Mouse (Mus musculus) neural tube, embryonic 15.5 days (tissue): Measurements from ENCODE around the gene Csf2rb. TPM values are rescaled to one million over a fixed set of nuclear protein-coding genes. Genes with fewer than 3 reads are reported as not detected.

ENCODE experiments used
- ATAC-seq: fragments of 200-750 bp; cut with Nextera tagmentation; 2 replicates; pipeline ENCODE4 v1.8.0; 2017; ENCODE audit warnings: mild to moderate bottlenecking, moderate TSS enrichment, moderate library complexity; ENCODE audit not compliant: low FRiP score
- H3K27ac ChIP-seq: fragments of 300-500 bp; sonication (generic); replicated peaks from 2 replicates; pipeline ENCODE4 v1.5.1; 2015; ENCODE audit warnings: mild to moderate bottlenecking, inconsistent platforms
- H3K27me3 ChIP-seq: fragments of 300-500 bp; sonication (generic); replicated peaks from 2 replicates; pipeline ENCODE4 v1.6.1; 2015; ENCODE audit warnings: inconsistent platforms
- H3K36me3 ChIP-seq: fragments of 300-500 bp; sonication (generic); 2 replicates; pipeline ENCODE4 v1.6.1; 2015; ENCODE audit warnings: inconsistent platforms
- H3K4me1 ChIP-seq: fragments of 300-500 bp; sonication (generic); 2 replicates; pipeline ENCODE4 v1.6.1; 2015; ENCODE audit warnings: inconsistent platforms
- H3K4me2 ChIP-seq: fragments of 300-500 bp; sonication (generic); 2 replicates; pipeline ENCODE4 v1.6.1; 2015; ENCODE audit warnings: inconsistent platforms, mild to moderate bottlenecking, moderate library complexity
- H3K4me3 ChIP-seq: fragments of 300-500 bp; sonication (generic); replicated peaks from 2 replicates; pipeline ENCODE4 v1.5.1; 2015; ENCODE audit warnings: mild to moderate bottlenecking, inconsistent platforms
- H3K9ac ChIP-seq: fragments of 300-500 bp; sonication (generic); replicated peaks from 2 replicates; pipeline ENCODE4 v1.6.1; 2015; ENCODE audit warnings: mild to moderate bottlenecking, inconsistent platforms
- H3K9me3 ChIP-seq: fragments of 300-500 bp; sonication (generic); replicated peaks from 2 replicates; pipeline ENCODE4 v1.6.1; 2016; ENCODE audit warnings: inconsistent platforms
- WGBS: fragments of 180-500 bp; shearing (Covaris S2); methylation state at CpG from one replicate; pipeline ENCODE4 v1.1.7; 2015; ENCODE audit warnings: mixed read lengths; 5-methylcytosine and 5-hydroxymethylcytosine counted together
- polyA plus RNA-seq: library from polyadenylated mRNA; unstranded; fragments of >200 nt; fragmentation: Nextera tagmentation; extraction: Ambion mirVana; gene quantifications from 2 replicates; pipeline ENCODE4 v1.2.1, GENCODE M21; 2015

Csf2rb gene
- polyA plus RNA-seq, 1 experiment from 2014 or later, result 0.92 TPM

DNA sequence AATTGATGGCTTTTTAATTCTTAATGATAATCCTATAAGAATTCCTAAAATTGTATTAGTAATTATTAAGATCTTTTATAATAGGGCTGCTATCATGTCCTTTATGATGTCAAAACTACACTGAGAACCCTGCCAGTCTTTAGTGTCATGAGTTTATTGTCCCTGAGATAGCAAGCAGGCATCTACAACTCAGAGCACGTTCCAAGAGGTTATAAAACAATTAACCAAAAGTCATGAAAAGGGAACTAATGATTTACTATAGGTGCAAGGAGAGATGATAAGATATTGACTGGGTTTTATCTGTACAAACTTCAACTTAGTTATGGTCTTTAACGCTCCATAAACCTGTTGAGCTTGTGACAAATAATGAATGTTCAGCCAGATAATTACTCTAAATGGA lies 40.4 kb downstream of the Csf2rb start:
- 41% methylated on average over 2 of the region's 2 CpGs for WGBS
- no peaks in the 10 kb centered on the region for H3K36me3 ChIP-seq
- ATAC-seq, result no peak
- H3K4me2 ChIP-seq, result no peak overlapping the region
- H3K4me3 ChIP-seq, result no peak overlapping the region
- H3K27ac ChIP-seq, result no peak overlapping the region
- no peak overlapping the region for H3K9ac ChIP-seq
- H3K4me1 ChIP-seq, result no peaks in the 10 kb centered on the region
- H3K9me3 ChIP-seq, result 0 out of 2 replicates have a peak, but pooled peaks cover 3% of the 10 kb centered on the region
- peaks cover 11% of the 10 kb centered on the region for H3K27me3 ChIP-seq

- no peak overlapping the region for H3K9ac ChIP-seq
- no peak overlapping the region for H3K4me3 ChIP-seq
- peaks cover 11% of the 10 kb centered on the region for H3K27me3 ChIP-seq
- ATAC-seq, result no peak
- no peak overlapping the region for H3K4me2 ChIP-seq
- no peaks in the 10 kb centered on the region for H3K36me3 ChIP-seq
- WGBS, result 76% methylated on average over 8 of the region's 8 CpGs
- no peak overlapping the region for H3K27ac ChIP-seq
- H3K9me3 ChIP-seq, result 0 out of 2 replicates have a peak, but pooled peaks cover 3% of the 10 kb centered on the region
- no peaks in the 10 kb centered on the region for H3K4me1 ChIP-seq
Measured at GRCm38 (mm10) chr15:78366875-78367274, 41.3 kb downstream of the Csf2rb start.

DNA sequence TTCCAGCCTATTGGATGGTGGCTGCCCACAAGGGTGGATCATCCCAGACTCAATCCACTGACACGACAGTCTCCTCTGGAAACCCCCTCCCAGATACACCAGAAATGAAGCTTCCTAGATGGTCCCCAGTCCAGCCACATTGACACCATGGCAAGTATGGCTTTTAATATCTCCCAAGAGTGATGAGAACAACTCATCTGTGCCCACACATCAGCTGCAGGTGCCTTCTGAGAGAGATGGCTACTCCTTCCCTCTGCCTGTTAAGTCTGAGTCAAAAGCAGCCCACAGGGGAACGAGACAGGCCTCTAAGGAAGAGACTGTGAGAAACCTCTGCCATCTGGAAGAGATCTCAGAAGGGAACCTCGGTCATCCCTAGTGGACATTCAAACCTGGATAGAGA lies 42.3 kb downstream of the Csf2rb start:
- H3K4me1 ChIP-seq, result no peaks in the 10 kb centered on the region
- H3K9ac ChIP-seq, result no peak overlapping the region
- no peak for ATAC-seq
- 68% methylated on average over 3 of the region's 3 CpGs for WGBS
- H3K4me3 ChIP-seq, result no peak overlapping the region
- H3K36me3 ChIP-seq, result no peaks in the 10 kb centered on the region
- no peaks in the 10 kb centered on the region for H3K9me3 ChIP-seq
- peaks cover 11% of the 10 kb centered on the region for H3K27me3 ChIP-seq
- H3K4me2 ChIP-seq, result no peak overlapping the region
- no peak overlapping the region for H3K27ac ChIP-seq

- Histone ChIP-seq H3K36me3 (no peaks in the 10 kb centered on the region), H3K4me1 (no peaks in the 10 kb centered on the region), H3K27ac (no peak overlapping the region), H3K9me3 (no peaks in the 10 kb centered on the region), H3K9ac (no peak overlapping the region), H3K27me3 (peaks cover 11% of the 10 kb centered on the region), H3K4me2 (no peak overlapping the region), H3K4me3 (no peak overlapping the region)
- no peak for ATAC-seq
- 14% methylated on average over 8 of the region's 8 CpGs for WGBS
Measured at GRCm38 (mm10) chr15:78368926-78369346, 43.4 kb downstream of the Csf2rb start.

DNA sequence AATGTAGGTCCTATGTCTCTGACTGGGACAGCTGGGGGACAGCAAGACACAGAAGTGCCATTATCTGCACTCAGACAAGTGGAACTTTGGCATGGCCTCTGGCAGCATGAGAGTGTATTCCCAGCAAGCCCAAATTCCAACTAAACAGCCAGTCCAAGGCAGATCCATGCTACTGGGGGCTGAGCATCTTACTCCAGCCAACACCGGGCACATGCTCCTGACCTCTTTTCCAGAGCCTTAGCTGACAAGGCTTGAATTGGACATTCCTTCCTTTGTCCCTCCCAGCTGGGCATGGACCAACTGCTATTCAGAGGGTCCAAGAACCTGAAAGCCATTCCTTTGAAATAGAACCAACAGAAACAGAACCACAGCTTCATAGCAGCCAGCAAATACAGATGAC lies 44.1 kb downstream of the Csf2rb start:
- ATAC-seq, result no peak
- Histone ChIP-seq H3K4me1 (no peaks in the 10 kb centered on the region), H3K27me3 (peaks cover 11% of the 10 kb centered on the region), H3K4me2 (no peak overlapping the region), H3K4me3 (no peak overlapping the region), H3K9ac (no peak overlapping the region), H3K9me3 (no peaks in the 10 kb centered on the region), H3K36me3 (no peaks in the 10 kb centered on the region), H3K27ac (no peak overlapping the region)
- whole genome bisulfite sequencing, result 67% methylated on average over 1 of the region's 1 CpGs

DNA sequence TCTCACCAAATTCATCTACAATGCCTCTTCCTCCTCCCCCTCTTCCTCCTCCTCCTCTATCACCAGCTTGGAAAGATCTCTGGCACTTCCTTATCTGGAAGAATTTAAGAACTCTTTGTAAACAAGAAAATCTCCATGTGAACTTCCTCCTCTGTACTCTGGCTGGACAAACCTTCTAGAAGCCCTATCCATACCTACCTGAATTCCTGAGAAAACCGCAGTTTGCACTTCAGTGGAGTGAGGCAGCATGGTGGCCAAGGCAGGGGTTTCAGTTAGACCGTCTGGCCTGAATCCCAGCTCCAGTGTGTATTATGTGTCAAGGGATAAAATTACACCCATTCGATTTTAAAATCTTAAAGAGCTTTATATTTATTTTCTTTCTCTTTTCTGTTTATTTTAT lies 47.2 kb downstream of the Csf2rb start:
- 73% methylated on average over 3 of the region's 3 CpGs for WGBS
- Histone ChIP-seq H3K27ac (no peak overlapping the region), H3K4me2 (no peak overlapping the region), H3K9ac (no peak overlapping the region), H3K36me3 (no peaks in the 10 kb centered on the region), H3K4me3 (no peak overlapping the region), H3K4me1 (no peaks in the 10 kb centered on the region), H3K9me3 (no peaks in the 10 kb centered on the region), H3K27me3 (peaks cover 10% of the 10 kb centered on the region)
- ATAC-seq, result no peak

GRCm38 (mm10) chr15:78374204-78374603 lies 48.7 kb downstream of the Csf2rb start:
- Histone ChIP-seq H3K27me3 (no peaks in the 10 kb centered on the region), H3K4me1 (no peaks in the 10 kb centered on the region), H3K4me2 (no peak overlapping the region), H3K27ac (no peak overlapping the region), H3K36me3 (no peaks in the 10 kb centered on the region), H3K9me3 (no peaks in the 10 kb centered on the region), H3K9ac (no peak overlapping the region), H3K4me3 (no peak overlapping the region)
- WGBS, result 68% methylated on average over 3 of the region's 3 CpGs
- ATAC-seq, result no peak

DNA sequence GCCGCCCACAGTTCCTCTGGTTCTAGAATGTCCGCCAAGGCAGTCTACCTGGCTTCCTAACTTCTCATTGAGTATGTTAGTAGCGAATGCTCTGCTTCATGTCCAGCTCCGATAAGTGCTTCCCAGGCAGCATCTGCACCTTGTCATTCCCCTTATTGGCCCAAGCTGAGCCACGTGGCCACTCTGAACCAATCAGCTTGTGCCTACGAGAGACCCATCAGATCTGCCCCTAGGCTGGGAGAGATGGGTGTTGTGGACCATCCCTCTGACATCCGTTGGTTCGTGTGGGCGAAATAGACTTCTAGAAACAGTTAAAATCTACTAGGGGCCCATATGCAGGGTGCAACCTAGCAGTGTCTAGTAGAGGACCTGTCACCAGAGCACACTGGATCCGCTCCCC lies 52.3 kb downstream of the Csf2rb start:
- WGBS, result 88% methylated on average over 10 of the region's 10 CpGs
- H3K9me3 ChIP-seq, result no peaks in the 10 kb centered on the region
- no peak for ATAC-seq

GRCm38 (mm10) chr15:78378556-78378955 lies 53.0 kb downstream of the Csf2rb start:
- Histone ChIP-seq H3K27ac (no peak overlapping the region), H3K27me3 (no peaks in the 10 kb centered on the region), H3K4me3 (no peak overlapping the region), H3K4me2 (no peak overlapping the region), H3K9ac (no peak overlapping the region), H3K36me3 (no peaks in the 10 kb centered on the region), H3K9me3 (no peaks in the 10 kb centered on the region), H3K4me1 (0 out of 2 replicates have a peak, but pooled peaks cover 3% of the 10 kb centered on the region)
- 82% methylated on average over 10 of the region's 10 CpGs for WGBS
- no peak for ATAC-seq

More for the DNA sequence above, 52.3 kb downstream of the Csf2rb start:
- H3K36me3 ChIP-seq, result no peaks in the 10 kb centered on the region
- no peak overlapping the region for H3K4me2 ChIP-seq
- H3K27me3 ChIP-seq, result no peaks in the 10 kb centered on the region
- H3K4me3 ChIP-seq, result no peak overlapping the region
- 0 out of 2 replicates have a peak, but pooled peaks cover 2% of the 10 kb centered on the region for H3K4me1 ChIP-seq
- no peak overlapping the region for H3K9ac ChIP-seq
- no peak overlapping the region for H3K27ac ChIP-seq

- H3K27ac ChIP-seq, result no peak overlapping the region
- H3K4me1 ChIP-seq, result 0 out of 2 replicates have a peak, but pooled peaks cover 8% of the 10 kb centered on the region
- ATAC-seq, result no peak
- H3K9ac ChIP-seq, result no peak overlapping the region
- H3K4me3 ChIP-seq, result no peak overlapping the region
- no peaks in the 10 kb centered on the region for H3K9me3 ChIP-seq
- no peak overlapping the region for H3K4me2 ChIP-seq
- H3K27me3 ChIP-seq, result no peaks in the 10 kb centered on the region
- WGBS, result 82% methylated on average over 2 of the region's 2 CpGs
- no peaks in the 10 kb centered on the region for H3K36me3 ChIP-seq
Measured at GRCm38 (mm10) chr15:78380208-78380607, 54.7 kb downstream of the Csf2rb start.

DNA sequence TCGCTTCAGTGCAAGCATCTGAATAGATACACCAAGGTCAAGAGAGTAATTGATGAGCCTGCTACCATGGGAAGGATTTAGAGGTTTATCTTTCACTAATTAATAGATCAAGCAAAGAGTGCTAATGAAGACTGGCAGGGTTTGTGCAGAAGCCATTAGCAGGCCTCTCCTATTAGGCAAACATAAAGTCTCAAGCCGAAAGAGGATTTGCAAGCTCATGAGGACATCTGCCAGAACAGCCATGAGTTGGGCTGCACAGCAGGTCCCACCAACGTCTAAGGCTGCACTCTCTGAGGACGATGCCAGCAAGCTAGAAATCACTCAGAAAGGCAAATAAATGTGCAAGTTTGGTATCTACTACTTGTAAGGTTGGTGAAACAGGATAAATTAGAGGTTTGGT lies 55.2 kb downstream of the Csf2rb start:
- H3K36me3 ChIP-seq, result no peaks in the 10 kb centered on the region
- H3K4me2 ChIP-seq, result no peak overlapping the region
- no peak for ATAC-seq
- WGBS, result 67% methylated on average over 4 of the region's 4 CpGs
- no peak overlapping the region for H3K4me3 ChIP-seq
- H3K27me3 ChIP-seq, result no peaks in the 10 kb centered on the region
- no peak overlapping the region for H3K27ac ChIP-seq
- no peaks in the 10 kb centered on the region for H3K9me3 ChIP-seq
- H3K9ac ChIP-seq, result no peak overlapping the region
- H3K4me1 ChIP-seq, result 0 out of 2 replicates have a peak, but pooled peaks cover 8% of the 10 kb centered on the region

DNA sequence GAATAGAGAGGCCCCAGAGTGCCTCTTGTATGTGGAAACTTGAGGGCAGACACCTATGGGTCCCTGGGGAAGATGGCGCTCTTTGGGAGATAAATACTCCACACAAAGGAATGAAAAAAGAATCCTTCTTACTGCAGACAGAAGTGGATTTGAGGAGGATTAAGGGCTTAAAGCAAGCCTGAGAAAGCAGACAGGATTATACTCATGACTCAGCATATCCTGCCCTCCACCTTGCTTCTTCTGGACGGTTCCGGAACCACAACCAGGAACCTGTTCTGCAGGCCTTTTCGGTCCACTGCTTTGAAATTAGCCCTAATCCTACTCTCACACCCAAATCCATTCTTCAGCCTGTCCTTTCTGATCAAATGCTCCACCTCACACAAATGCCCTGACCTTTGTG lies 56.6 kb downstream of the Csf2rb start:
- H3K9me3 ChIP-seq, result no peaks in the 10 kb centered on the region
- H3K4me2 ChIP-seq, result no peak overlapping the region
- H3K36me3 ChIP-seq, result no peaks in the 10 kb centered on the region
- H3K9ac ChIP-seq, result no peak overlapping the region
- no peak overlapping the region for H3K4me3 ChIP-seq
- no peak for ATAC-seq
- H3K27ac ChIP-seq, result no peak overlapping the region
- H3K4me1 ChIP-seq, result 0 out of 2 replicates have a peak, but pooled peaks cover 8% of the 10 kb centered on the region
- WGBS, result 92% methylated on average over 4 of the region's 4 CpGs
- no peaks in the 10 kb centered on the region for H3K27me3 ChIP-seq
